In the genomic region with DNA sequence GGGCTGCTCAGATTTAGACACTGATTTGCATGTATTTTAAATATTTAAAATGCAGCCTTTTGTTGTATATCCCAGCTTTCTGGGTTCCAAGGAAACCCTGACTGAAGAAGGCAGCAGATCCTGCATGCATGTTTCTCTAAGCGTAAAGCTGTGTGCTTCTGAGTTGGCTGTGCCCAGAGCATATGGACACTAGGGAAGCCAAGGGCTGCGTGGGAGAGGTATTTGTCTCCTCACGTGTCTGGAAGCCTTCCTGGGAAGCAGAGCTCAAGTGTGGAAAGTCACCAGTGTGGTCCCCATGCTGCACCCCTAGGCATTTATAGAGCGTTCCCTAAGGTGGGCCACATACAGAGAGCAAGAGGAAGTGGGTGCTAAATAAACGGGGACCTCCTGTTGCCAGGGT, we compare ENCODE assay signal across 18 mouse cellular contexts. TPM values are rescaled to one million over a fixed set of nuclear protein-coding genes. Genes with fewer than 3 reads are reported as not detected.
DNase-seq lines count a peak whose midpoint lies in the region; ATAC-seq lines count a peak whose summit lies in the region.
"Had no signal": no experiment of that assay in that cellular context is flagged by ENCODE, and none has a peak within 500 bp of the region (broad histone marks: within the 10 kb centered on the region; RNA-seq: fewer than 3 reads in every experiment).

No protein-coding gene starts in this region.

- peak; percentile 90 for ATAC-seq in frontal cortex, adult (ENCODE audit: low TSS enrichment)
- no peak for ATAC-seq in inflammation-experienced regulatory T-cells, adult 6 months

- no peak for DNase-seq in frontal cortex, postnatal 25 days (ENCODE audit: low spot score in 2 of 2)
- peak; percentile 38 to 59 for DNase-seq in frontal cortex, postnatal 10 days (ENCODE audit: low spot score in 2 of 2)
- peak; percentile 84 for DNase-seq in layer of hippocampus, adult 9-11 months
- peak; percentile 45 for DNase-seq in right cerebral cortex, postnatal 14 days
- DNase-seq in embryo, embryonic 10.5 days (ENCODE audit: low spot score) = no peak
- DNase-seq: adrenal gland, postnatal 14 days; B cell, adult 2 months; cerebellum, adult 2 months; gastrocnemius, postnatal 14 days; kidney, adult 18-20 months; kidney, postnatal 10 days; thymus, adult 18-20 months had no signal

RNA-seq across cellular contexts. Expression of gene Neurog1, which starts 13.7 kb away (rescaled TPM):
- polyA plus RNA-seq in inflammation-experienced regulatory T-cells, adult 6 months (2017; shearing (Covaris generic)) = not detected
- polyA plus RNA-seq: cerebellum, adult 2 months; heart, postnatal 0 days; liver, embryonic 15.5 days; small intestine, adult 2 months; urinary bladder, adult 2 months had no signal

RNA-seq across cellular contexts. Expression of gene Cxcl14, which starts 30.7 kb away (rescaled TPM):
- not detected for polyA plus RNA-seq in inflammation-experienced regulatory T-cells, adult 6 months (2017; shearing (Covaris generic))

Comparison
In these comparisons a context has a peak if more than half of its experiments do, and no peak if none do; other contexts are left out.
1. DNase-seq: peak in frontal cortex, postnatal 10 days (2 of 2), layer of hippocampus, adult 9-11 months (single experiment) and right cerebral cortex, postnatal 14 days (single experiment); none in frontal cortex, postnatal 25 days (0 of 2) and embryo, embryonic 10.5 days (single experiment).